Mouse (Mus musculus): ENCODE data around the gene Hoxb9. TPM values are rescaled to one million over a fixed set of nuclear protein-coding genes. Genes with fewer than 3 reads are reported as not detected.

Gene Hoxb9
- polyA plus RNA-seq, 1 experiment from 2014 or later, result not detected

DNA sequence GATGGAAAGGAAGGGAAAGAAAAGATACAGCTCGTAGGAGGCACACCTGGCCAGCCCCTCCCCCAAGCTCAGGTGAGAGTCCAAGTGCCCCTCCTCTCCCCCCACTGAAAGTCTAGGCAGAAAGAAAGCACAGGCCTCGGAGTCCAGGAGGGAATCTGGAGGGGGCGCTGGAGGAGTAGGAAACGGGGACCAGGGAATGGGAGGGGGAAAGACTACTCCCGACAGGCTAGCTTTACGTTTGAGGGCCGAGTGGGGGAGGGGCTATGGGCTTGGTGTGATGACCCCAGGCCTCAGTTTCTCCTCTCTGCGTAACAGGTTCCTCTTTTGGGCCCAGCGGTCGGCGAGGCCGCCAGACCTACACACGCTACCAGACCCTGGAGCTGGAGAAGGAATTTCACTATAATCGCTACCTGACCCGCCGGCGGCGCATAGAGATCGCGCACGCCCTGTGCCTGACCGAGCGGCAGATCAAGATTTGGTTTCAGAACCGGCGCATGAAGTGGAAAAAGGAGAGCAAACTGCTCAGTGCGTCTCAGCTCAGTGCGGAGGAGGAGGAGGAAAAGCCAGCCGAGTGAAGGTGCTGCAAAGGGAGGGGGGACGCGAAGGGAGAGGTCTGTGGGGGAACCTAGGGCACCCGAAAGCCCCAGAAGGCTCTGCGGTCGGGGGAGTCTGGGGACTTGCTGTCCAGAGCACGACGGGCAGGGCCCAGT, 29.3 kb downstream of the Hoxb9 start:
- peaks cover 22% of the 10 kb centered on the region for H3K4me1 ChIP-seq (replicated peaks)
- H3K27me3 ChIP-seq (ENCODE audit: insufficient read depth, poor library complexity, severe bottlenecking), result peaks cover 100% of the 10 kb centered on the region
- H3K27ac ChIP-seq, result no peak overlapping the region
- WGBS, result 1% methylated on average over 35 of the region's 35 CpGs
- H3K9me3 ChIP-seq, result no peaks in the 10 kb centered on the region
- no peak for DNase-seq (ENCODE audit: low spot score)
- H3K36me3 ChIP-seq, result no peaks in the 10 kb centered on the region
- H3K4me3 ChIP-seq, result no peak overlapping the region

DNA sequence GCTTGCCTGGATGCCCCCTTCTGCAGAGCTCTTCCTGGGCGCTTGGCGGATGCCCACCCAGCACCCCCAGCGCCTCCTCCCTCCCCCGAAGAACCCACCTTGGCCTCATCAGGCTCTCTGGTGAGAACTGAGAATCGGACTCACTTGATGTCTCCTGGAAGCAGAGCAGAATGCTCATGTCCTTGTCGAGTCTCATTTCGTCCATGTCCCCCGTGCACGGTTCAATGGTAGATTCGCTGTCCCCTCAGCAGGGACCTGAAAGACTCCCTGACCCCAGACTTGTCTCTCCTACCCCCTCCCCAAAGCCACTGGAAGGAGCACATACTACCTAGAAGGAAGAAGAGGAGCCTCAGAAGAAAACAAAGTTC, 29.8 kb downstream of the Hoxb9 start:
- no peak for DNase-seq (ENCODE audit: low spot score)
- no peaks in the 10 kb centered on the region for H3K9me3 ChIP-seq
- 2% methylated on average over 10 of the region's 10 CpGs for WGBS
- no peak overlapping the region for H3K27ac ChIP-seq
- peaks cover 22% of the 10 kb centered on the region for H3K4me1 ChIP-seq (replicated peaks)
- H3K4me3 ChIP-seq, result no peak overlapping the region
- no peaks in the 10 kb centered on the region for H3K36me3 ChIP-seq
- H3K27me3 ChIP-seq (ENCODE audit: insufficient read depth, poor library complexity, severe bottlenecking), result peaks cover 100% of the 10 kb centered on the region

DNA sequence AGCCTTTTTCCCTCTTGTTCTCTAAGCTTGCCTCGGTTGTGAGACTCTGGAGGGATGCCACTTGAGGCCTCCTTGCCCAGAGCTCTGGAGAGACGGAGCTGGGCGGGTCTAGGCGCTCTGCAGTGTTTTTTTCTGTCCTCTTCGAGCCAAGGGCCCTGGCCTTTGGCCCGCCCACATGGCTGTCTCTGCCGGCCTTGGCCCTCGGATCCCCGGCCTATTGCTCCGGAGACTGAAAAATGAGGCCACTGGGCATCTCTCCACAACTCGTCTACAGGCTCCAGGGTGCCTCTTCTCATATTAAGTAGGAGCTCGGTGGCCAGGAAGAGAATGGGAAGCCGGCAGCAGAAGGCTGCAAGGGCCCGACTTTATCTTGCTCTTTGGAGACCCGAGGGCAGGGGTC, 30.6 kb downstream of the Hoxb9 start:
- Histone ChIP-seq H3K9me3 (no peaks in the 10 kb centered on the region), H3K27me3 (ENCODE audit: insufficient read depth, poor library complexity, severe bottlenecking) (peaks cover 100% of the 10 kb centered on the region), H3K4me1 (replicated peaks) (peaks cover 22% of the 10 kb centered on the region), H3K36me3 (no peaks in the 10 kb centered on the region), H3K4me3 (no peak overlapping the region), H3K27ac (no peak overlapping the region)
- 1% methylated on average over 15 of the region's 15 CpGs for WGBS
- DNase-seq (ENCODE audit: low spot score), result peak; percentile 54

DNA sequence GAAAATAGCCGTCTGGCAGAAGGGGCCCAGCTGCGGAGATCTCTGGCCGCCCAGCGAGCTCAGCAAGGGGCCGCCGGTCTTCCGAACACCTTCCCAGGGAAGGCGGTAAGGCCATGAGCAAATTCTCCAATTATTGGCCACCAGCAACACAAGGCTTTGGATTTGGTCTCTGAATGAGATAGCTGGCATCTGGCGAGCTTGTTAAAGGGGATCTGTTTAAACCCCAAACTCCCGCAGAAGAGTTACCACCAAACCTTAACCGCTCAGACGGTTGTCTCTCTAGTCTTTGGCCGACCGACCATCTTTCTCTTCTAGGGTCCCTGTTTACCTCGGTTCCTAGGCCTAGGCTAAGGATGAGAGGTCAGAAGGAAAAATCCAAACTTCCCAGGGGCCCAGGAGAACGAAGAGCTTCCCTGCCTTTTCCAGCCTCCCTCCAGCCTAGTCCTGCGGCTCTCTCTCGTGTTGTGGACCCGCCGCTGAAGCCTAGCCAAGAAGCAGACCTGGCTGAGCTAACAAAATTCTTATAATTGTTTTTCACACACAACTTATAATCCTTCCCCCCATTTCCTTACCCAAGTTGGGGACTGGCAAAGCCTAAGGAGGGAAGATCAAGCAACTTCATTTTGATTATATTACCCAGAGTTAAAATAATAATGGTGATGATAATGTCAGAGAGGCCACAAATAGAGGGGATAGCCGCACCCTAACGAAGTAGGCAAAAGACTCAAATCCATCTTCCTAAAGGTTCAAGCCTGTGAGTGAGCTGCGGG, 31.3 kb downstream of the Hoxb9 start:
- WGBS, result 3% methylated on average over 23 of the region's 23 CpGs
- no peak for DNase-seq (ENCODE audit: low spot score)
- Histone ChIP-seq H3K27me3 (ENCODE audit: insufficient read depth, poor library complexity, severe bottlenecking) (peaks cover 100% of the 10 kb centered on the region), H3K9me3 (no peaks in the 10 kb centered on the region), H3K36me3 (no peaks in the 10 kb centered on the region), H3K4me3 (no peak overlapping the region), H3K27ac (no peak overlapping the region), H3K4me1 (replicated peaks) (peaks cover 22% of the 10 kb centered on the region)

DNA sequence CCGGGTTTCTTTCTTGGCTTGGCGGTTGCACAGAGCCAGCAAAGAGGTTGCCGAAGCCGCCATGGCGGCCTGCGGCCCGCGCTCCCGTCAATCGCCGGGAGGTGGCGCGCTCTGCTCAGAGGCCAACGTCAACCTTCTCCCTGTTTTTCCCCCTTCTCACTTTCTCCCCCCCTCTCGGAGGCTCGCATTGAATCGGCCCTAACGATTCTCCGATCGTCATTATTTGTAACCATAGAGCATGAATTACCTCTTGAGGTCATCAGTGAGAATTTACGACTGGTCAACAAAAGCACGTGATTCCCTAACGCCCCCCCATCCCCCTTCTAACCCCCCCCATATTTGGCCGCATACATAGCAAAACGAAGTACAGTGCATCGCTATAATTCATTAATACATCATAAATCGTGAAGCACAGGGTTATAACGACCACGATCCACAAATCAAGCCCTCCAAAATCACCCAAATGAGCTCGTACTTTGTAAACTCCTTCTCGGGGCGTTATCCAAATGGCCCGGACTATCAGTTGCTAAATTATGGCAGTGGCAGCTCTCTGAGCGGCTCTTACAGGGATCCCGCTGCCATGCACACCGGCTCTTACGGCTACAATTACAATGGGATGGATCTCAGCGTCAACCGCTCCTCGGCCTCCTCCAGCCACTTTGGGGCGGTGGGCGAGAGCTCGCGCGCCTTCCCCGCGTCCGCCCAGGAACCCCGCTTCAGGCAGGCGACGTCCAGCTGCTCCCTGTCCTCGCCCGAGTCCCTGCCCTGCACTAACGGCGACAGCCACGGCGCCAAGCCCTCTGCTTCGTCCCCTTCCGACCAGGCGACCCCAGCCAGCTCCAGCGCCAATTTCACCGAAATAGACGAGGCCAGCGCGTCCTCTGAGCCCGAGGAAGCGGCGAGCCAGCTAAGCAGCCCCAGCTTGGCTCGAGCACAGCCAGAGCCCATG, 32.2 kb downstream of the Hoxb9 start, which contains the start of gene Hoxb5:
Gene Hoxb5 (plus strand): TSS at position 186 of the 949 bp plus-strand sequence.
- peaks cover 22% of the 10 kb centered on the region for H3K4me1 ChIP-seq (replicated peaks)
- H3K4me3 ChIP-seq, result peak within 1 kb of the TSS; percentile 31
- H3K27me3 ChIP-seq (ENCODE audit: insufficient read depth, poor library complexity, severe bottlenecking), result peaks cover 100% of the 10 kb centered on the region
- WGBS, result under 1% methylated on average over 69 of the region's 69 CpGs
- H3K9me3 ChIP-seq, result no peaks in the 10 kb centered on the region
- no peaks in the 10 kb centered on the region for H3K36me3 ChIP-seq
- no peak within 1 kb of the TSS for H3K27ac ChIP-seq
- DNase-seq (ENCODE audit: low spot score), result peak; percentile 88

DNA sequence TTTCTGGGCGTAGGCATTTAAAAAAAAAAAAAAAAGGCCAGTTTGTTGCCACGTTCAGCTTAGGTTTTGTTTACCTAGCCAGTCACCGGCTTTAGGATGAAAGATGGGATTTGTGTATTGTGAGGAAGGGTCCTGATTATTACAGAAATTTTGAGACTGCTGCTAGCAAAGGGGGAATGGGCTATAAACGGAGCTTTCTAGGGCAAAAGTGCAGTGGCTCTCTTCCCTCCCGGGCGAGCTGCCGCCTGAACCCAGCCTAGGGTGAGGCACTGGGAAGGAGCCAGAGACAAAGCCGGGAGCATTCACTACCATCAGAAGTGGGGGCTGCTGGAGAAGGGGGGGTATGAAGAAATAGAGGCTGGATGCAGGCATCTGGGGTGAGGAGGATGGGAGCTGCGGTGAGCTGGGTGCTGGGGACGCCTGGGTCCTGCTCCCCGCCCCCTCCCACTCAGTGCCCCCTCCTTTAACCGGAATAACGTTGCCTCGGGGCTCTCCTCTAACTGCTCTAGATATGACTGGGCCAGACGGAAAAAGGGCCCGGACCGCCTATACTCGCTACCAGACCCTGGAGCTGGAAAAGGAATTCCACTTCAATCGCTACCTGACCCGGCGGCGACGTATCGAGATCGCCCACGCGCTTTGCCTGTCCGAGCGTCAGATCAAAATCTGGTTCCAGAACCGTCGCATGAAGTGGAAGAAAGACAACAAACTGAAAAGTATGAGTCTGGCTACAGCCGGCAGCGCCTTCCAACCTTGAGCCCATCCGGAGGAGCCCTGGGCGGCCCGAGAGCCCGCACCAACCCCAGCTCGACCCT, 33.3 kb downstream of the Hoxb9 start:
- WGBS, result 1% methylated on average over 38 of the region's 38 CpGs
- Histone ChIP-seq H3K4me3 (no peak overlapping the region), H3K27me3 (ENCODE audit: insufficient read depth, poor library complexity, severe bottlenecking) (peaks cover 100% of the 10 kb centered on the region), H3K27ac (no peak overlapping the region), H3K9me3 (no peaks in the 10 kb centered on the region), H3K4me1 (replicated peaks) (peaks cover 16% of the 10 kb centered on the region), H3K36me3 (no peaks in the 10 kb centered on the region)
- no peak for DNase-seq (ENCODE audit: low spot score)

DNA sequence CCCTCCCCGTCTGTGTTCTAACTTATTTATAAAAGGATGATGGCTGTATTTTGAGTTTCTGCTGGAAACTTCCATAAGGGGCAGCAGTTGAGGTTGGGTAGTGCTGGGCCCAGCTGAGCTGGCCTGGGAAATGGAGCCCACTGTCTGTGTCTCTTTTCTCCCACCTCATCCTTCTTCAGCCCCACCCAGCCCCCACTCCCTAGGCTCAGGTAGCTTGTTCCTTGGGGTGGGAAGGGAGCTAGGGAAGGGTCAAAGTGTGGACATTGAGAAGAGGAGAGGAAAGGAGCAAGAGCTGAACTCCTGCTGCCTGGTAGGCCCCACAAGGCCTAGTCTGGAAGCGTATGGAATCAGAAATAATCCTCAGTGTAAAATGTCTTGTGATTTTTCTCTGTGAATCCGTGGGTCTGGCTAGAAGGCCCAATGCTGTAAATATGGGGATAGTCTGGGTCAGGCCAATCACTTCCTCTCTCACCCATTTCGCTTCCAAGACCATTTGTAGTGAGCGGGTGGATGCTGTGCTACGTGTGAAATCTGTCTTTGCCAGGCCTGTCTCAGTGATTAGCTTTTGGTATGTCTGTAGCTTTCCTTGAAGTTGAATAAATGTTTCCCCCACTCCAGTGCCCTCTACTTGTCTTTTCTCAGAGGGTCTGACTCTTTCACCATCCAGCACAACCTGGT, 34.4 kb downstream of the Hoxb9 start:
- no peak for DNase-seq (ENCODE audit: low spot score)
- peaks cover 100% of the 10 kb centered on the region for H3K27me3 ChIP-seq (ENCODE audit: insufficient read depth, poor library complexity, severe bottlenecking)
- H3K27ac ChIP-seq, result no peak overlapping the region
- H3K9me3 ChIP-seq, result no peaks in the 10 kb centered on the region
- no peak overlapping the region for H3K4me3 ChIP-seq
- peaks cover 13% of the 10 kb centered on the region for H3K4me1 ChIP-seq (replicated peaks)
- no peaks in the 10 kb centered on the region for H3K36me3 ChIP-seq
- WGBS, result 13% methylated on average over 6 of the region's 6 CpGs

DNA sequence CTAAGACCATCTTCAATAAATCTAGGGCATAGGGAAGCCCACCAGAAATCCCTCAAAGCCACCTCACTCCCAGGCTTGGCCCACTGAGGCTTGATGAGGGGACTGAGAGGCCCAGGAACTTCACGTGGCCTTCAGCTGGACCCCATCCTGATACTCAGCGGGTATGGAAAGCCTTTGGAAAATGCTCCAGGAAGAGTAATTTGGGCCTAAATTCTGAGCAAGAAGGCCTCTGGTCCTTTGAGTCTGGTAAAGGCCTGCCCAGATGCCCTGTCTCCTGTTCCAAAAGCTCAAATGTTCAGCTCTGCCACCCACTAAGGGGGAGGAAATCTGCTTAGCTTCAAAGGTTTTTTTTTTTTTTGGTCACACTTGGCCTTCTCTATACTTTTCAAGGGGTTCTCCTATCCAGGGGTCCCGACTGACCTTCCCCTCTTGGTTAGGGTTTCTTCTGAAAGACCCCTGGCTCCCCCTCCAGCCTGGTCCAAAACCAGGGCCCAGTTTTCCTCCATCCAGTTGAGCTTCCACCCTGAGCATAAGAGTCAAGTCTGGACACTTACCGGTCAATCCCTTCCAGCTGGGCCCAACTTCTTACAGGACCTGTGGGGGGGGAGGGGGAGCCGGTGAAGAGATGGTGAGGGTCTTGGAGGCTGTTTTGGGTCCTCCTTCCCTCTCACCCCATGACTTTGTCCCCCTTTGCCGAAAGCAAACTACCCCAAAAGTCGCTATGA, 35.1 kb downstream of the Hoxb9 start:
- Histone ChIP-seq H3K4me1 (replicated peaks) (peaks cover 12% of the 10 kb centered on the region), H3K9me3 (no peaks in the 10 kb centered on the region), H3K27me3 (ENCODE audit: insufficient read depth, poor library complexity, severe bottlenecking) (peaks cover 100% of the 10 kb centered on the region), H3K27ac (no peak overlapping the region), H3K4me3 (no peak overlapping the region), H3K36me3 (no peaks in the 10 kb centered on the region)
- no peak for DNase-seq (ENCODE audit: low spot score)
- 5% methylated on average over 7 of the region's 7 CpGs for WGBS

DNA sequence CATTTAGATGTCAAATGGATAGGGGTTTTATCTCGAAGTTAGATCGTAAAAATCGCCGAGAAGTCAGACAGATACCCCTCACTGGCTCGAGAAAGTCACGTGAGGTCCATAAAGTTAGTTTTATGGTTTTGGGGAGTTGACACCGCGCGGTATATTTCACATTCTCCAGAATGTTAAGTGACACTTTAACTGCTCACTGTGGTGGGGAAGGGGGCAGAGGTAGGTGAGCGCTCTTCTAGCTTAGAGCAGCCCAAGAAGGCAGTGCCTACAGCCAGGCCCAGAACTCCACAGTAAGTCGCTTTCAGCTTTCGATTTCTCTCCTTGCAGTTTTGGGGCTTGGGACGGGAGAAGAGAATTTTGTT, 35.6 kb downstream of the Hoxb9 start:
- H3K4me3 ChIP-seq, result no peak overlapping the region
- H3K36me3 ChIP-seq, result no peaks in the 10 kb centered on the region
- H3K27me3 ChIP-seq (ENCODE audit: insufficient read depth, poor library complexity, severe bottlenecking), result peaks cover 100% of the 10 kb centered on the region
- WGBS, result 6% methylated on average over 13 of the region's 13 CpGs
- peaks cover 17% of the 10 kb centered on the region for H3K4me1 ChIP-seq (replicated peaks)
- DNase-seq (ENCODE audit: low spot score), result no peak
- no peak overlapping the region for H3K27ac ChIP-seq
- H3K9me3 ChIP-seq, result no peaks in the 10 kb centered on the region

DNA sequence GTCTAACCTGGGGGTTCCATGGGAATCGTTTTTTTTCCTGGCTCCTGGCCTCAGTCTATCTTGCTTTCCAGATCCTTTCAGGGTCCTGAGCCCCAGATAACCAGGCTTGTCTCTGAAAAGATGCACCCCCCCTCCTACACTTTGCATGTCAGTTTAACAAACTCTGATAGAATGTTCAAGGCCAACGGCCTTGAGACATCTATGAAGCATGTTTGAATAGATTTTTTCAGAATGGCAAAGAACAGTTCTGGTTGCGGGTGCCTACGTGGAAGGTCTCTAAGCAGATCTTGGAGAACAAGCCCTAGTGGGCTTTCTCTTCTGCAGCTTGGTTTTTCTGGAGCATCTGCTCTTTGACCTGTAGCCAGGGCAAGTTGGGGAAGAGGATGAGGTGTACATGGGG, 37.5 kb downstream of the Hoxb9 start:
- 12% methylated on average over 4 of the region's 4 CpGs for WGBS
- H3K36me3 ChIP-seq, result no peaks in the 10 kb centered on the region
- H3K4me1 ChIP-seq (replicated peaks), result peaks cover 14% of the 10 kb centered on the region
- H3K27ac ChIP-seq, result no peak overlapping the region
- peaks cover 100% of the 10 kb centered on the region for H3K27me3 ChIP-seq (ENCODE audit: insufficient read depth, poor library complexity, severe bottlenecking)
- no peak for DNase-seq (ENCODE audit: low spot score)
- no peak overlapping the region for H3K4me3 ChIP-seq
- H3K9me3 ChIP-seq, result no peaks in the 10 kb centered on the region

DNA sequence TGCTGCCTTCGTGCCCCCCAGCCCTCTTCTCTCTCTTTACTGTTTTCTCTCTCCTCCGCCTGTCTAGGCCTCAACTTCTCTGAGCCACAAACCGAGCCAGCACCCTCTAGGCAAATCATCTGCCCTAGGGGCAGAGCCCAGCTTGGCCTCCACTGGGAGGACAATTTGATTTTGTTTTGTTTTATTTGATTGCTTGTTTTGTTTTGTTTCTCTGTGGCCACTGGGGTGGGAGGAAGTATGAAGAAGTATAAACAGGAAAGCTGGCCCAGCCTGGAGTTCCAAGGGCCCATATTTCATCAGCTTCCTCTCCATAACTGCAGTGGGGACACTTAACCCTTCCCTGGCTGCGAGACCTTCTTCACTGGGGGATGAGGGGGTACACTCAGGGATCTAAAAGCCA, 38.0 kb downstream of the Hoxb9 start:
- H3K27ac ChIP-seq, result no peak overlapping the region
- H3K27me3 ChIP-seq (ENCODE audit: insufficient read depth, poor library complexity, severe bottlenecking), result peaks cover 100% of the 10 kb centered on the region
- H3K4me1 ChIP-seq (replicated peaks), result peaks cover 12% of the 10 kb centered on the region
- DNase-seq (ENCODE audit: low spot score), result no peak
- 9% methylated on average over 4 of the region's 4 CpGs for WGBS
- H3K4me3 ChIP-seq, result no peak overlapping the region
- H3K9me3 ChIP-seq, result no peaks in the 10 kb centered on the region
- H3K36me3 ChIP-seq, result no peaks in the 10 kb centered on the region
